Mouse (Mus musculus): Measurements from ENCODE around the gene Aldh9a1.

GRCm38 (mm10) chr1:167411991-167412715 lies 62.4 kb downstream of the Aldh9a1 start:
- TF ChIP-seq CTCF (IDR thresholded peaks at IDR 0.05; ENCODE audit: low read depth) (no peak), EP300 (IDR thresholded peaks at IDR 0.05; ENCODE audit: low read depth) (no peak)

Measured in liver, postnatal 0 days (tissue).